Mouse (Mus musculus): Measurements from ENCODE around the gene Mrps23.

The Mrps23 gene

GRCm38 (mm10) chr11:88207697-88208096, 3.5 kb downstream of the Mrps23 start:
- no peak for DNase-seq (ENCODE audit: low spot score)

- no peak for DNase-seq (ENCODE audit: low spot score)
Observed at GRCm38 (mm10) chr11:88211824-88212582, 7.8 kb downstream of the Mrps23 start.

- DNase-seq (ENCODE audit: low spot score): no peak
Observed at GRCm38 (mm10) chr11:88213757-88214156, 9.6 kb downstream of the Mrps23 start.

DNA sequence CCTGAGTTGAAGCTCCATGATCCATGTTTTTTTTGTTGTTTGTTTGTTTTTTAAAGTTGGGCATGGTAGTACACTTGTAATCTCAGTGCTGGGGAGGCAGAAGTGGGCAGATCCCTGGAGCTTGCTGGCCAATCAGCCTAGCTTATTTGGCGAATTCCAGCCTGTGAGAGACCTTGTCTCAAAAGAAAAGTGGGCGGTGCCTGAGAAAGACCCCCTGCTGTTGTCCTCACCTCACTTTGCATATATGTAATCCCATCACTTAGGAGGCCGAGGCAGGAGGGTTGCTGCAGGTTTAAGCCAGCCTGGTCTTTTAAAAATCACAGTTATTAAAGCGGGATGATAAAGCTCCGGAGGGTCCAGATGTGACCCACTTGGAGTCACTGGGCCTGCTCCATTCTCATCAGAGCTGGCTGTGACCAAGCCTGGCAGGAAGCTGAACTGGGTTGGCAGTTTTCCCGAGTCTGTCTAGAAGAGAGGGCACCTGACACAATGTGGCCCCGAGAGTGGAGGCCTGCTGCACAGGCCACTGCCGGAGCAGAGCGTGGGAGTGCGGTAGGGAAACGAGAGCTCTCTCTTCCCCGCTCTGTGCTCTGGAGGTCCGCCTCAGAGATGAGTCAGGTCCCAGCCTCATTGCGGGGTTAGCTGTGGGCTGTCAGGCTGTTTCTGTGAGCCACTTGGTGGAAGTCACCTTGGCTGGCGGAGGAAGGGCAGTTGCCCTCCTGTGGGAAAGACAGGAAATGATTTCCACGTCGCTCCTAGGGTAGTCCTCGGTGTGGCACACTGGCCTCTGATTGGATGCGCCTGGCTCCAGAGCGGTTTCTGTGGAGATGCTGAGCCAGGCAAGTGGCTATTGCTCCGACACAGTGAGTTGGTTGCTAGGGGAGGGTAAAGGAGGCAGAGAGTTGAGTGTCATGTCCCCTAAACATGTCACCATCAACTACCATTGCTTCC, 11.0 kb downstream of the Mrps23 start:
- peak; percentile 77 for DNase-seq (ENCODE audit: low spot score)

DNA sequence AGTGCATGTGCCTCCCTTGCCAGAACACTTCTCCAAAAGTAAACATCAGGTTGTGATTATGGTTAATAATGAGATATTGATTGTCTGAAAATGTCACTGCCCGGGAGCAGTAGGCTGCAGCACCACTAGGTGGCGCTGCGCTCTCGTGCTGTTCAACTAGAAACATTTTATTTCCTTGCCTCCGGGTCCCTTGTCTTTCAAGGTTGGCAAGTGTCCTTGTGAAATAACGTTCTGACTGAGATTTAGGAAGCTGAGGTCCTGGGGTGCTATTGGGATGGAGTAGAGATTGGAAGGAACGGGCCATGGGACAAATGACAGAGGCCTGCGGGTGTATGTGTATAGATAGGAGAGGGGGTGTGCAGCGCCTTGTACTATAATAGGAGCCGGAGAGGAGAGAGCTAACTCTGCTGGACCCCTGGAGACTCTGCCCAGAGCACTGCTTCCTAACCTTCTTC, 12.1 kb downstream of the Mrps23 start:
- peak; percentile 64 for DNase-seq (ENCODE audit: low spot score)

- no peak for DNase-seq (ENCODE audit: low spot score)
Observed at GRCm38 (mm10) chr11:88218155-88218554, 14.0 kb downstream of the Mrps23 start.

DNA sequence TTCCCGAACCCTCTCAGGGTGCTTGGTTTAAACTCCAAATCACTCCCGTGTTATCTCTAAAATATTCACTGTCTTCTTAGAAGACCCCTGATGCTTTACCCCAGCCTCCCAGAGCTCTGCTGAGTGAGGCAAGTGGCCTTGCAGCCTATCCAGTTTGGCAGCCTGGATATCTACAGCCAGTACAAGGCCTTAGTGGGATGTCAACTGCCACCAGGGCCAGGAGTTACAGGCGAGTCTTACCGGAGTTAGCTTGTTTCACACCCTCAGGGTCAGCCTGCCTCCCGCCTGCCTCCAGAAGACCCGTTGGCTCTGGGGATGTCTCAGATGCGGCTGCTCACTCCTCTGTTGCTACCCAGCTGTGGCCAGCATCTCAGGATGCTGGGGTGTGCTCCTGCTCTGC, 14.4 kb downstream of the Mrps23 start:
- DNase-seq (ENCODE audit: low spot score): no peak

DNA sequence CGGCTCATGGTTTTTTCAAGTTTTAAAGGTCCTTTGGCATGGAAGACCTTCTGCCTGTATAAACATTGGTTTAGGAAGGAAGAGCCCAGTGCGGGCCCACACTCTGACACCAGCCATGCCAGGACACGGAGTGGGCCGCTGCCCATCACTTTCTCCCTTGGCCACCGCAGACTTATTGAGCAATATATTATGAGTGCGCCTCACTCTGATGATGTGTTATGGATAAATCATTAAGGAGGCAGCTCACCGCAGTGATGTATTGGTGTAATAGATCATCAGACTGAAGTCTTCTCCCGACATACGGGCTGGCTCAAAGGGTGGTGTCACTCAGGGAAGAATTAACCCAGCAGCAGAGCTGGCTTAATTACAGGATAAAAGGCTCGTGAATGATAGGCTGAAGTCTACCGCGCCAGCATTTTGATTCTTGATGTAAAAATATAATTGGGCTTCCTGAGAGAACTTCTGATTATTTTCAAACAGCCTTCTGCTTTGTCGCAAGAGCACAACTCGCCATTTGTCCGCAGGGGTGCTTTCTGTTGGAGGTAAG, 17.8 kb downstream of the Mrps23 start:
- no peak for DNase-seq (ENCODE audit: low spot score)

DNA sequence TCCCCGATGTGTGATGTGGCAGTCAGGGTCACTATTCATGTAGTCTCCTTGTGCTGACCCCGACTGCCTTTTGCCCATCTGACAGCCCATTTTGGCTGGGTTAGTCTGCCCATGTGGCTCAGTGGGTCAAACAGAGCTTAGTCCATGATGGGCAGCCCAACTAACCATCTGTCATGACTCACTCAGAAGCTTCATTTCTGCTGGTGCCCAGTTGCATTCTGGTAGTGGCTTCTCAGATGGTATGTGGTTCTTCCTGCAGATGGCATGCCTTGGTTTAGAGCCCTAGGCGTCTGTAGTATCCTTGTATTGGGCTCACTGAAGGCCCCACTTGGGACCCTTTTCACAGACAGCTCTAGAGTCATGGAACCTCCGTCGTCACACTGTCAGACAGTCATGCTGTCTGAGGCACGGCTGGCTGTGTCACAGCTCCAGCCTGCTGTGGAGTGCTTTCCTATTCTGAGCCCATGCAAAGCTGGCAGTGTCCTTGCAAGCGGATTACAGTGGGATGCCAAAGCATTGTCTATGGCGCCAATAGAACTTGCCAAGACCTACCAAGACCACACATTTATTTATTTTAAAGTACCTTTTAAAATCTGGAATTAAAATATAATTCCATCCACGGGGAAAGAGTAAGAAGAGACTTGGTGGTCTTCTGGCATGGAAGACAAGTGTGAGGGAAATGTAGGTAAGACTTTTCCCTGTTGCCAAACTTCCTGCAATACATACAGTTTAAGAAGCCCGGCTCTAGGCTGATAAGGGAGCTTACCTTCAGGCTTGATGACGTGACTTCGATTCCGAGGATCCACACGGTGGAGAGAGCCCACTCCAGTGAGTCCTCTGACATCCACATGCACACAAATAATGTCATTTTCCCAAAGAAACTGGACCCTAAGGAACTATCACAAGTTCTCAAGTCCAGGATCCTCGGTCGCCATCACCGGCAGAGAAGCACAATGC, 23.1 kb downstream of the Mrps23 start:
- DNase-seq (ENCODE audit: low spot score): no peak

DNA sequence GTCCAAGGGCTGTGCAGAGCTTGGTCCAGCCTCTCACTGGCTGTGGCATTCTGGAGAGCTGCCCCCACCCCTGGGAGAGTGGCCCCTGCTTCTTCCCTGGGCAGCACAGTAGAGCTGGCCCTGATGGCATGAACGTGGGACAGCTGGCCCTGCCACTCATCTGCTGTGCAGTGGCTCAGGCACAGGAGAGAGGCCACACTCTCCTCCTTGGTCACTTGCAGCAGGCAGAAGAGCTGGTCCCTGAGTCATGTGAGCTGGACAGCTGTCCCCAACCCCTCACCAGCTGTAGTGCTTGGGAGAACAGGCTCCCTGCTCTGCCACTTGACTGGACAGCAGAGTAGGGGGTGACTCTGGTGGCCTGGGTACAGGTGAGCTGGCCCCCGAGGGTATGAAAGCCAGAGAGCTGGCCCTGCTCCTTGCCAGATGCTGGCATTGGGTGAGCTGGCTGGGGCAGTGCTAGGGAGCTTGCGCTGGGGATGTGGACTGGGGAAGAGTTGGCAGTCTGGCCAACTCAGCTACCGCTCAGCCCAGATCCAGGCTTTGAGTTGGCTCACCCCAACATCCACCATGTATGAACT, 27.1 kb downstream of the Mrps23 start:
- no peak for DNase-seq (ENCODE audit: low spot score)

DNA sequence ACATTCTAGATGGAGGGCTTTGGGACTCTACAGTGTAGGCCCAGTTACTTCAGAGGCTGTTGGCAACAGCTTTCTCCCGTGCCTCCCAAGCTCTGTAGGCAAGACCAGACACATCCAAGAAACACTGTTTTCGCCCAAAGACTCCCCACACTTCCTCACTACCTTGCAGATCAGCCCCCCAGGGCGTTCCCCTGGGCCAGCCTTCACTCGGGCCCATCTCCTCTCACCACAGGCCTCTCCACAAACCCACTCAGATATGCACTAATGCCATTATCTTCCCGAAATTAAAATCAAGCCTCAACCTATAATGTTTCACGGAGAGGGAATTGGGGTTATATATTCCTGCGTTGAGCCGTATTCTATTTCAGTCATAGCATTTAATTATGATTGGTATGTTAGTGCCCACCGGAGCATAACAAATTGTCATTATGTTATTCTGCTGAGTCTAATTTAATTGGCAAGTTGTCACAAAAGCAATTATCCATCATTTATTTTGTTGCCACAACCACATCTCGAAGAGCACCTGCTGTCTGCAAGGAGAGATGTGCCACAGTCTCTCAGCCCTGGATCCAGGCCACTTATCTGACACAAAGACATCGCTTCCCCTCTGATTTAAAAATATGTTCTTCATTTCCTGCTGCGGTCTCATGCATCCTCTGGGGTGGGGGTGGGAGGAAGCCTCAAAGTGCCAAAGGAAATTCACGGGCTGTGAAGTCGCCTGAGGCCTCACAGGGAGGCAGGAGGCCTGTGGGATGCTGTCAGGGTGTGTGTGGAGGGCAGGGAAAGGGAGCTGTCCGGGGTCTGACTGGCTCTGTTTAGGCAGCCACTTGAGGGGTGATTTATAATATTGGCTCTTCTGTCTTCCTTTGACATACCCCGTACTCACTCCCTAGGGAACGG, 29.6 kb downstream of the Mrps23 start:
- DNase-seq (ENCODE audit: low spot score): no peak

DNA sequence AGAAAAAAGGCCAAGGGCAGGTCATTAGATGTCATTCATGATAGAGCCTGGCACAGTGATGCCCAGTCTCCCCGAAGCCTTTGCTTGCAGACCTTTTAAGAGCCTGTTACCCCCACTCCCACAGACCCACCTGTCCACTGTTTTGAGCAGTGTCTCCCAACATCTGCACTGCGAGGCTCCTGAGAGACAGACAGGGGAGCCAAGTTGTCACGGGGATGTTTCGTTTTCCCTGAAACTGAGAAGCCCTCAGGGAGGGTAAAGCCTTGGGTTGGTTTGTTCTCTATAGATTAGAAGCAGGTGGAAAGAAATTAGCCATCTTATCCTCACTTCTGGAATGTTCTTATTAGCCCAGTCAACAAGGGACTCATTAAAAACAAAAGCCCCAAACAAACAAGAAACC, 30.6 kb downstream of the Mrps23 start:
- no peak for DNase-seq (ENCODE audit: low spot score)

DNA sequence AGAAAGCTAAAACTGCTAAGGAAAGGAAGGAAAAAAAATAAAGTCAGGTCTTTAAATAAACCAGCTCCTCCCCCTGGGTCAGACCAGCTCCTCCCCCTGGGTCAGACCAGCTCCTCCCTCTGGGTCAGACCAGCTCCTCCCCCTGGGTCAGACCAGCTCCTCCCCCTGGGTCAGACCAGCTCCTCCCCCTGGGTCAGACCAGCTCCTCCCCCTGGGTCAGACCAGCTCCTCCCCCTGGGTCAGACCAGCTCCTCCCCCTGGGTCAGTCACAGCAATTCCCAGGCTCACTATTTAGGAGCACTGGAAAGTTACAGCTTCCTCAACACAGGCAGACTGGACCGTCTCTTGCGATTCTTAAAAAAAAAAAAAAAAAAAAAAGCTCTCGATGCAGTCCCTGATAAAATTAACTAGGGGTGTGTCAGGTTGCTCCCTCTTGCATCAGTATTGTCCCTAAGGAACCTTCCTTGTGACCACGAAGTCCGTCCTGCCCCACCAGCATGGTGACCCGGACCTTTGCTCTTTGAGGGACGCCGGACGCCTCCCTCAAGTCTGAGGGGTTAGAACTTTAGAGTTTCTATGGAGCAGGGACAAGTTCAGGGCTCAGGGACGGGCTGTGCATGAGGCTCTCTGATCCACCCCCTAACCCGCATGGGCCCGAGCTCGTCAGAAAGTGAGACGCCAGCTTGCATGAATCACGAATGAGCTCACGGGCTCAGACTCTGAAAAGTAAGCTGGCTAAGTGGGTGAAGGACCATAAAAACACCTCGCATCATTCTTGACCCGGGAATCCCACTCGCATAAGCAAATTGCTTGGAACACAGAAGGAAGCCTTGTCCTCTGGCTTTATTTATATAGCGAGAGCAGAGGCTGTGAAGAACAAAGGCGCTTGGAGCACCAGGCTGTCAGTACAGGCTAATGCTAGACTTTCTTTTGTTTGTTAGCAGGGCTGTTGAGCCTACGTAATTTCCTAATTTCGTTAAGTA, 31.3 kb downstream of the Mrps23 start:
- DNase-seq (ENCODE audit: low spot score): peak; percentile 78

- no peak for DNase-seq (ENCODE audit: low spot score)
Observed at GRCm38 (mm10) chr11:88240275-88240674, 36.1 kb downstream of the Mrps23 start.

DNA sequence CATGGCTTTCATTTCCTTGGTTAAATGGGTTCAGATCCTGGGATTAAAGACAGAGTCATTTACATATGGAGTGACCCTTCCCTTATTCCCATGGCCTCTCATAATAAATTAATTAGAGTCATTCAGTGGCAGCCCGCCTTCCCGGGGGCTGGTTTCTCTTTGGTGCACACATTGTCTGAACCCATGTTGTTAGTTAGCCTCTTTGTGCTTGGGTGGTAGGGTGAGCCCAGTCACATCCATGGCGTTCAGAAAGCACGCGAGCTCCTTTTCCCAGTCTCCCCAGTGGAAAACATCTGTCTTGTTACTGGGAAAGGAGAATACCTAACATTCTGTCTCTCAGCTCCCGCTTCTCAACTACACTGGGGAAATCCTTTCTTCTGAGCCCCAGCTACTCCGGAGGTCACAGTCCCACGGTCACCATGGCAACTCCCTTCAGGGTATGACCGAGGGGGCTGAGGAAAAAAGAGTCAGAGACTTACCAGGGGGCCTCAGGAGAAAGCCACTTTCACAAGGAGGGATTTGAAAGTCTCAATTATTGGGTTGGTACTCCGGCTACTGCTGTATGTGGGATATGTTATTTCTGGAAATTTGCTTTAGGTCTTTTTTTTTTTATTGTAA, 36.7 kb downstream of the Mrps23 start:
- DNase-seq (ENCODE audit: low spot score): no peak

DNA sequence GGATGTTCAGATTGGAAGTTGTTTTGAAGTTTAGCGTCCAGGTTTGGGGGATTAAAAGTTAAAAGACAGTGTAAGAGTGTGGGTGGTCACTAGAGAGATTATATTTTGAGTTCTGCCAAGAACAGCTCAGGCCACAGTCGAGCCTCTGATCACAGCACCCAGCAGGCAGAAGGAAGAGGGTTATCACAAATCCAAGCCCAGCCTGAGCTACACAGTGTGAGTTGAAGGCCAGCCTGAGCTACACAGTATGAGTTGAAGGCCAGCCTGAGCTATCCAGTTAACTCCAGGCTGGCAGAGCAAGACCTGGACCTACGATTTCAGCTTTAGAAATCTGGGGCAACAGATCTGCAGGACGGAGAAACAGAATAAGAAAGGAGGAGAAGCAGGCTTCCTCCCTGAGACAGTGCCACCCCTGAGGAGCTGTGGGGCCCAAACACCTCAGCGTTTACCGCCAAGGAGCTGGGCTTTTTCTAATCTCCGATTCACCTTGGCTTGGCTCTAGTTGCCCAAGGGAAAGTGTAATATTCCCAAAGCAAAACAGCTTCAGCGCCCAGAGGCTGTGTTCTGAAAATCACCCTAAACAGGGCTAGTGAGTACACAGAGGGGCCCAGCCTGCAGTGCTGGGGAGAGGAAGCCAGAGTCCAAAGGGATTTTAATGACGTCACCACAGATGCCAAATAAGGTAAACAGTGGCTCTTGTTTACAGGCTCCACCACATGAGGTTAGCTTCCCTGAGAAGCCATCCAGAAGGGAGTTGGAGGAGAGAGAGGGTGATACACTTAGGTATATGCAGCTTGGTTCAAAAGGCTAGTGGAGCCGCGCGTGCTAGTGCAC, 37.5 kb downstream of the Mrps23 start:
- no peak for DNase-seq (ENCODE audit: low spot score)

DNA sequence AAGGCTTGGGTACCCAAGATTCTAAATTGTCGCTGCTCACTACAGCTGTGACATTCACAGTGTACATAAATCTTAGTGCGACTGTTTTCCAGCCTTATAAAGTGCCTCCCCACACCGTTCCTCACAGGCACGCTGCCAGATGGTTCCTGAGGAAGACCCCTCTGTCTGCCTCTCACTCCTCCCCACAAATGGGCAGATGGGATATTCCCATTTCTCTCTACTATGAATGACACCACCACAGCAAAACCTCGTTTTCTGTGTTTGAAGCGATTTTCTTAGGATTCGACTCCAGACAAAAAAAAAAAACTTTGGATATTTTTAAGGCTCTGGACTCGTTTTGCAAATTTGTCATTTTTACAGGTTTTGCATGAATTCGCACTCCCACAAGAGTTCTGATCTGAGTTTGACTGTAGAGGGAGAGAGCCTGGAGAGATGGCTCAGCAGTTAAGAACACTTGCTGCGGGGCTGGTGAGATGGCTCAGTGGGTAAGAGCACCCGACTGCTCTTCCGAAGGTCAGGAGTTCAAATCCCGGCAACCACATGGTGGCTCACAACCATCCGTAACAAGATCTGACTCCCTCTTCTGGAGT, 41.5 kb downstream of the Mrps23 start:
- no peak for DNase-seq (ENCODE audit: low spot score)

All from adipocyte (in vitro differentiated cells).